Mouse (Mus musculus) thymus, postnatal 0 days (tissue): ENCODE results near the gene Higd1c. TPM values are rescaled to one million over a fixed set of nuclear protein-coding genes. Genes with fewer than 3 reads are reported as not detected.

ENCODE experiments used
- DNase-seq: peaks from one replicate; pipeline ENCODE4 v3.0.0-alpha.2; 2015; ENCODE audit warnings: low spot score
- polyA plus RNA-seq: library from polyadenylated mRNA; unstranded; fragments of >200 nt; fragmentation: Nextera tagmentation; extraction: Ambion mirVana; gene quantifications from 2 replicates; pipeline ENCODE4 v1.2.1, GENCODE M21; 2015

Higd1c gene
- polyA plus RNA-seq, 1 experiment from 2014 or later, result not detected

GRCm38 (mm10) chr15:100433234-100433633, 68.9 kb downstream of the Higd1c start:
- no peak for DNase-seq

Other genes with a start within 250 kb of the Higd1c start
- gene Atf1, start 136.7 kb upstream of the Higd1c start, polyA plus RNA-seq, result 47.5 and 66.9 TPM in 2 replicates
- gene Tmprss12, start 83.7 kb upstream of the Higd1c start, polyA plus RNA-seq, result not detected in 2 replicates
- gene Mettl7a1, start 60.4 kb upstream of the Higd1c start, polyA plus RNA-seq, result 4.4 and 6.4 TPM in 2 replicates
- 0.13 TPM in 1 of 2 replicates, not detected in the other for gene Mettl7a3, start 29.6 kb upstream of the Higd1c start, polyA plus RNA-seq
- 0.18 TPM in 1 of 2 replicates, not detected in the other for gene Methig1, start 11.4 kb upstream of the Higd1c start, polyA plus RNA-seq
- not detected in 2 replicates for gene Mettl7a2, start 11.3 kb upstream of the Higd1c start, polyA plus RNA-seq
- gene Gm5475, start 57.6 kb downstream of the Higd1c start, polyA plus RNA-seq, result 0.16 and 0.18 TPM in 2 replicates
- gene Slc11a2, start 60.5 kb downstream of the Higd1c start, polyA plus RNA-seq, result 23.8 and 27.3 TPM in 2 replicates
- 25.2 and 26.3 TPM in 2 replicates for gene Letmd1, start 104.5 kb downstream of the Higd1c start, polyA plus RNA-seq
- 6.3 and 6.6 TPM in 2 replicates for gene Csrnp2, start 130.9 kb downstream of the Higd1c start, polyA plus RNA-seq
- gene Tfcp2, start 187.5 kb downstream of the Higd1c start, polyA plus RNA-seq, result 7.0 and 8.4 TPM in 2 replicates
- gene Pou6f1, start 235.4 kb downstream of the Higd1c start, polyA plus RNA-seq, result 18.7 and 21.6 TPM in 2 replicates